Mouse (Mus musculus): ENCODE results near the gene Nrp2. TPM values are rescaled to one million over a fixed set of nuclear protein-coding genes. Genes with fewer than 3 reads are reported as not detected.

The Nrp2 gene
- 5.2 and 6.2 TPM in 2 replicates for polyA plus RNA-seq (2014; fragmentation: Nextera tagmentation; extraction: Ambion mirVana)

GRCm38 (mm10) chr1:62703158-62704116 lies at the start of gene Nrp2:
TSS of gene Nrp2 (plus strand) at chr1:62703285.
- H3K9ac ChIP-seq (ENCODE audit: low read depth, low read length): peak within 1 kb of the TSS; percentile 35
- H3K27ac ChIP-seq (ENCODE audit: low read depth, low read length): peak within 1 kb of the TSS; percentile 26; the same call in 1 of the 2 replicates
- peak within 1 kb of the TSS; percentile 72 for H3K4me2 ChIP-seq
- no peaks in the 10 kb centered on the region for H3K9me3 ChIP-seq (ENCODE audit: control insufficient read depth, low read length)
- peak within 1 kb of the TSS; percentile 53 for H3K4me3 ChIP-seq (ENCODE audit: low read depth, low read length)
- peak; percentile 59 for ATAC-seq (replicated peaks; ENCODE audit: low FRiP score)
- H3K27me3 ChIP-seq (replicated peaks; ENCODE audit: control insufficient read depth, insufficient read depth, low read length): peaks cover 73% of the 10 kb centered on the region
- H3K4me1 ChIP-seq (replicated peaks; ENCODE audit: control insufficient read depth, insufficient read depth, low read length): peaks cover 3% of the 10 kb centered on the region; the same call in 1 of the 2 replicates
- under 1% methylated on average over 74 of the region's 76 CpGs for WGBS
- H3K36me3 ChIP-seq (ENCODE audit: control insufficient read depth, insufficient read depth, low read length): no peaks in the 10 kb centered on the region
- DNase-seq (ENCODE audit: low spot score): peak; percentile 69

GRCm38 (mm10) chr1:62654436-62654835 lies 48.6 kb upstream of the Nrp2 start:
- no peaks in the 10 kb centered on the region for H3K9me3 ChIP-seq (ENCODE audit: control insufficient read depth, low read length)
- ATAC-seq (replicated peaks; ENCODE audit: low FRiP score) (no peak), DNase-seq (ENCODE audit: low spot score) (no peak)
- no peaks in the 10 kb centered on the region for H3K36me3 ChIP-seq (ENCODE audit: control insufficient read depth, insufficient read depth, low read length)
- no peak overlapping the region for H3K9ac ChIP-seq (ENCODE audit: low read depth, low read length)
- H3K4me1 ChIP-seq (replicated peaks; ENCODE audit: control insufficient read depth, insufficient read depth, low read length): no peaks in the 10 kb centered on the region
- no peak overlapping the region for H3K4me3 ChIP-seq (ENCODE audit: low read depth, low read length)
- no peaks in the 10 kb centered on the region for H3K27me3 ChIP-seq (replicated peaks; ENCODE audit: control insufficient read depth, insufficient read depth, low read length)
- no peak overlapping the region for H3K27ac ChIP-seq (ENCODE audit: low read depth, low read length)
- 70% methylated on average over 6 of the region's 6 CpGs for WGBS
- no peak overlapping the region for H3K4me2 ChIP-seq

- no peak for DNase-seq (ENCODE audit: low spot score)
- no peaks in the 10 kb centered on the region for H3K4me1 ChIP-seq (replicated peaks; ENCODE audit: control insufficient read depth, insufficient read depth, low read length)
- H3K9ac ChIP-seq (ENCODE audit: low read depth, low read length): no peak overlapping the region
- WGBS: 38% methylated on average over 8 of the region's 8 CpGs
- no peaks in the 10 kb centered on the region for H3K36me3 ChIP-seq (ENCODE audit: control insufficient read depth, insufficient read depth, low read length)
- H3K27ac ChIP-seq (ENCODE audit: low read depth, low read length): peak overlapping the region; percentile 26; the same call in 1 of the 2 replicates
- ATAC-seq (replicated peaks; ENCODE audit: low FRiP score): peak; percentile 58
- H3K9me3 ChIP-seq (ENCODE audit: control insufficient read depth, low read length): no peaks in the 10 kb centered on the region
- no peak overlapping the region for H3K4me2 ChIP-seq
- no peak overlapping the region for H3K4me3 ChIP-seq (ENCODE audit: low read depth, low read length)
- H3K27me3 ChIP-seq (replicated peaks; ENCODE audit: control insufficient read depth, insufficient read depth, low read length): no peaks in the 10 kb centered on the region
Observed at GRCm38 (mm10) chr1:62664960-62665645, 38.0 kb upstream of the Nrp2 start.

- DNase-seq (ENCODE audit: low spot score) (no peak), ATAC-seq (replicated peaks; ENCODE audit: low FRiP score) (no peak)
- Histone ChIP-seq H3K27me3 (replicated peaks; ENCODE audit: control insufficient read depth, insufficient read depth, low read length) (no peaks in the 10 kb centered on the region), H3K9ac (ENCODE audit: low read depth, low read length) (no peak overlapping the region), H3K4me1 (replicated peaks; ENCODE audit: control insufficient read depth, insufficient read depth, low read length) (no peaks in the 10 kb centered on the region), H3K4me3 (ENCODE audit: low read depth, low read length) (no peak overlapping the region), H3K9me3 (ENCODE audit: control insufficient read depth, low read length) (no peaks in the 10 kb centered on the region), H3K36me3 (ENCODE audit: control insufficient read depth, insufficient read depth, low read length) (no peaks in the 10 kb centered on the region), H3K4me2 (no peak overlapping the region), H3K27ac (ENCODE audit: low read depth, low read length) (peak overlapping the region; percentile 26; the same call in 1 of the 2 replicates)
- WGBS: 75% methylated on average over 5 of the region's 5 CpGs
Observed at GRCm38 (mm10) chr1:62665771-62666730, 37.0 kb upstream of the Nrp2 start.

- no peak for ATAC-seq (replicated peaks; ENCODE audit: low FRiP score)
Observed at GRCm38 (mm10) chr1:62666780-62667179, 36.3 kb upstream of the Nrp2 start.

GRCm38 (mm10) chr1:62678611-62679344 lies 24.3 kb upstream of the Nrp2 start:
- ATAC-seq (replicated peaks; ENCODE audit: low FRiP score) (no peak), DNase-seq (ENCODE audit: low spot score) (no peak)
- H3K9ac ChIP-seq (ENCODE audit: low read depth, low read length): no peak overlapping the region
- no peak overlapping the region for H3K4me3 ChIP-seq (ENCODE audit: low read depth, low read length)
- H3K4me2 ChIP-seq: no peak overlapping the region
- no peaks in the 10 kb centered on the region for H3K4me1 ChIP-seq (replicated peaks; ENCODE audit: control insufficient read depth, insufficient read depth, low read length)
- H3K9me3 ChIP-seq (ENCODE audit: control insufficient read depth, low read length): no peaks in the 10 kb centered on the region
- 33% methylated on average over 4 of the region's 4 CpGs for WGBS
- H3K36me3 ChIP-seq (ENCODE audit: control insufficient read depth, insufficient read depth, low read length): no peaks in the 10 kb centered on the region
- H3K27me3 ChIP-seq (replicated peaks; ENCODE audit: control insufficient read depth, insufficient read depth, low read length): no peaks in the 10 kb centered on the region
- no peak overlapping the region; the same call in 1 of the 2 replicates for H3K27ac ChIP-seq (ENCODE audit: low read depth, low read length)

More at GRCm38 (mm10) chr1:62666780-62667179, 36.3 kb upstream of the Nrp2 start:
- Histone ChIP-seq H3K27me3 (replicated peaks; ENCODE audit: control insufficient read depth, insufficient read depth, low read length) (no peaks in the 10 kb centered on the region), H3K36me3 (ENCODE audit: control insufficient read depth, insufficient read depth, low read length) (no peaks in the 10 kb centered on the region), H3K27ac (ENCODE audit: low read depth, low read length) (no peak overlapping the region), H3K9ac (ENCODE audit: low read depth, low read length) (no peak overlapping the region), H3K4me2 (no peak overlapping the region), H3K4me3 (ENCODE audit: low read depth, low read length) (no peak overlapping the region), H3K9me3 (ENCODE audit: control insufficient read depth, low read length) (no peaks in the 10 kb centered on the region), H3K4me1 (replicated peaks; ENCODE audit: control insufficient read depth, insufficient read depth, low read length) (no peaks in the 10 kb centered on the region)
- no peak for DNase-seq (ENCODE audit: low spot score)
- 68% methylated on average over 5 of the region's 5 CpGs for WGBS

- Histone ChIP-seq H3K4me1 (replicated peaks; ENCODE audit: control insufficient read depth, insufficient read depth, low read length) (no peaks in the 10 kb centered on the region), H3K36me3 (ENCODE audit: control insufficient read depth, insufficient read depth, low read length) (no peaks in the 10 kb centered on the region), H3K9me3 (ENCODE audit: control insufficient read depth, low read length) (no peaks in the 10 kb centered on the region), H3K27ac (ENCODE audit: low read depth, low read length) (no peak overlapping the region), H3K4me2 (no peak overlapping the region), H3K4me3 (ENCODE audit: low read depth, low read length) (no peak overlapping the region), H3K27me3 (replicated peaks; ENCODE audit: control insufficient read depth, insufficient read depth, low read length) (no peaks in the 10 kb centered on the region), H3K9ac (ENCODE audit: low read depth, low read length) (no peak overlapping the region)
- WGBS: 51% methylated on average over 2 of the region's 2 CpGs
- ATAC-seq (replicated peaks; ENCODE audit: low FRiP score) (no peak), DNase-seq (ENCODE audit: low spot score) (no peak)
Observed at GRCm38 (mm10) chr1:62679466-62679865, 23.6 kb upstream of the Nrp2 start.

Measured in liver, embryonic 11.5 days (tissue).